Mouse (Mus musculus): ENCODE data around the gene Slc4a1. TPM values are rescaled to one million over a fixed set of nuclear protein-coding genes. Genes with fewer than 3 reads are reported as not detected.

Gene Slc4a1
- 1.1 TPM in 2 replicates for polyA plus RNA-seq (2015; fragmentation: Nextera tagmentation; extraction: Ambion mirVana)

GRCm38 (mm10) chr11:102366103-102366502 is at the start of gene Slc4a1:
Gene Slc4a1, minus strand, starts transcription at chr11:102366203.

GRCm38 (mm10) chr11:102407834-102408215 is 41.8 kb upstream of the Slc4a1 start, which contains the start of gene Slc25a39:
Gene Slc25a39, minus strand, starts transcription at chr11:102407946.

GRCm38 (mm10) chr11:102393238-102393634 is 27.2 kb upstream of the Slc4a1 start, which contains the start of gene Rundc3a:
Gene Rundc3a, plus strand, starts transcription at chr11:102393403.

GRCm38 (mm10) chr11:102319410-102319792 is 46.6 kb downstream of the Slc4a1 start, which contains the start of gene Ubtf:
Gene Ubtf, minus strand, starts transcription at chr11:102319742.

Small RNA genes within 50 kb of the gene (microRNA-seq; reads per million reads assigned to microRNA genes)
- gene Mir6930, result 0 to 0.10 reads per million in 2 experiments

Other genes with a start within 250 kb of the Slc4a1 start
- not detected in 2 replicates for gene Nags, start 220.7 kb downstream of the Slc4a1 start, polyA plus RNA-seq (2015; fragmentation: Nextera tagmentation; extraction: Ambion mirVana)
- gene Tmem101, start 209.8 kb downstream of the Slc4a1 start, polyA plus RNA-seq (2015; fragmentation: Nextera tagmentation; extraction: Ambion mirVana), result 17.9 and 19.3 TPM in 2 replicates
- gene Lsm12, start 180.9 kb downstream of the Slc4a1 start, polyA plus RNA-seq (2015; fragmentation: Nextera tagmentation; extraction: Ambion mirVana), result 91.9 and 96.3 TPM in 2 replicates
- gene G6pc3, start 176.6 kb downstream of the Slc4a1 start, polyA plus RNA-seq (2015; fragmentation: Nextera tagmentation; extraction: Ambion mirVana), result 13.2 and 16.3 TPM in 2 replicates
- 51.9 and 58.9 TPM in 2 replicates for gene Hdac5, start 136.0 kb downstream of the Slc4a1 start, polyA plus RNA-seq (2015; fragmentation: Nextera tagmentation; extraction: Ambion mirVana)
- gene BC030867, start 117.3 kb downstream of the Slc4a1 start, polyA plus RNA-seq (2015; fragmentation: Nextera tagmentation; extraction: Ambion mirVana), result 1.8 and 2.6 TPM in 2 replicates
- gene Asb16, start 97.5 kb downstream of the Slc4a1 start, polyA plus RNA-seq (2015; fragmentation: Nextera tagmentation; extraction: Ambion mirVana), result 1.6 and 2.5 TPM in 2 replicates
- 26.3 and 27.0 TPM in 2 replicates for gene Tmub2, start 81.3 kb downstream of the Slc4a1 start, polyA plus RNA-seq (2015; fragmentation: Nextera tagmentation; extraction: Ambion mirVana)
- 5.4 and 6.3 TPM in 2 replicates for gene Atxn7l3, start 69.6 kb downstream of the Slc4a1 start, polyA plus RNA-seq (2015; fragmentation: Nextera tagmentation; extraction: Ambion mirVana)
- 40.6 and 45.3 TPM in 2 replicates for gene Ubtf, start 46.5 kb downstream of the Slc4a1 start, polyA plus RNA-seq (2015; fragmentation: Nextera tagmentation; extraction: Ambion mirVana)
- gene Rundc3a, start 27.2 kb upstream of the Slc4a1 start, polyA plus RNA-seq (2015; fragmentation: Nextera tagmentation; extraction: Ambion mirVana), result 1.3 TPM in 2 replicates
- 102 and 117 TPM in 2 replicates for gene Slc25a39, start 41.7 kb upstream of the Slc4a1 start, polyA plus RNA-seq (2015; fragmentation: Nextera tagmentation; extraction: Ambion mirVana)
- gene Grn, start 64.1 kb upstream of the Slc4a1 start, polyA plus RNA-seq (2015; fragmentation: Nextera tagmentation; extraction: Ambion mirVana), result 149 and 170 TPM in 2 replicates
- gene Fam171a2, start 81.5 kb upstream of the Slc4a1 start, polyA plus RNA-seq (2015; fragmentation: Nextera tagmentation; extraction: Ambion mirVana), result 4.9 and 7.7 TPM in 2 replicates
- gene Itga2b, start 103.9 kb upstream of the Slc4a1 start, polyA plus RNA-seq (2015; fragmentation: Nextera tagmentation; extraction: Ambion mirVana), result 7.5 and 8.0 TPM in 2 replicates
- gene Gpatch8, start 190.2 kb upstream of the Slc4a1 start, polyA plus RNA-seq (2015; fragmentation: Nextera tagmentation; extraction: Ambion mirVana), result 28.1 and 28.8 TPM in 2 replicates
- 5.1 and 7.4 TPM in 2 replicates for gene Gm11627, start 213.3 kb upstream of the Slc4a1 start, polyA plus RNA-seq (2015; fragmentation: Nextera tagmentation; extraction: Ambion mirVana)
- 10.1 and 12.3 TPM in 2 replicates for gene Fzd2, start 238.2 kb upstream of the Slc4a1 start, polyA plus RNA-seq (2015; fragmentation: Nextera tagmentation; extraction: Ambion mirVana)